Mouse (Mus musculus): ENCODE measurements around the gene Slf2. TPM values are rescaled to one million over a fixed set of nuclear protein-coding genes. Genes with fewer than 3 reads are reported as not detected.

Gene Slf2
- polyA plus RNA-seq, 1 experiment from 2014 or later, result 57.0 TPM

DNA sequence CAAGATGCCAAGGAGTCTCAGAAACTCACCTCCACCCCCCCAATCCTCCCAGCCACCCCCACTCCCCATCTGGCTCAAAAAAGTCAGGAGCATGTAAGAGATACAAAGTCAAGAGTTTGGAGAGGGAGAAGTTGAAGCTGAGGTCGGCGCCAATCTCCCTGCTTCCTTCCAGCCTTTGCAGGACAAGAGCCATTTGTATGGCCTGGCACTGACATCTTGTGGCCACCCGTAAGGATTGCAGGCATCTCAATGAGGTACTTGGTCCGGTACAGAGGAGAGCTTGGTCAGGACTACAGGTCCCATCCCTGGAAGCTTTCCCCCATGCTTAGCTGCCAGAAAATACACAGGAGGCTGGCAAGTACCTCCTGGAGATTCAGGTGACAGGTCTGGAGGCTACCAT, 35.7 kb upstream of the Slf2 start:
- Histone ChIP-seq H3K4me3 (ENCODE audit: low read depth, low read length) (no peak overlapping the region), H3K4me1 (ENCODE audit: control insufficient read depth, insufficient read depth, low read length) (peaks cover 15% of the 10 kb centered on the region), H3K27me3 (ENCODE audit: control insufficient read depth, insufficient read depth, low read length) (peaks cover 3% of the 10 kb centered on the region; the same call in 1 of the 2 replicates), H3K27ac (replicated peaks; ENCODE audit: low read depth, low read length) (no peak overlapping the region), H3K9ac (ENCODE audit: low read length) (no peak overlapping the region), H3K36me3 (ENCODE audit: control insufficient read depth, insufficient read depth, low read length) (no peaks in the 10 kb centered on the region), H3K4me2 (ENCODE audit: low read depth, severe bottlenecking) (no peak overlapping the region), H3K9me3 (ENCODE audit: control insufficient read depth, low read length) (no peaks in the 10 kb centered on the region)
- 0% methylated on average over 4 of the region's 4 CpGs for WGBS
- ATAC-seq (ENCODE audit: insufficient number of reproducible peaks, low FRiP score, low TSS enrichment, low read depth) (peak; percentile 61; the same call in 1 of the 2 replicates), DNase-seq (ENCODE audit: low spot score) (peak; percentile 84)

DNA sequence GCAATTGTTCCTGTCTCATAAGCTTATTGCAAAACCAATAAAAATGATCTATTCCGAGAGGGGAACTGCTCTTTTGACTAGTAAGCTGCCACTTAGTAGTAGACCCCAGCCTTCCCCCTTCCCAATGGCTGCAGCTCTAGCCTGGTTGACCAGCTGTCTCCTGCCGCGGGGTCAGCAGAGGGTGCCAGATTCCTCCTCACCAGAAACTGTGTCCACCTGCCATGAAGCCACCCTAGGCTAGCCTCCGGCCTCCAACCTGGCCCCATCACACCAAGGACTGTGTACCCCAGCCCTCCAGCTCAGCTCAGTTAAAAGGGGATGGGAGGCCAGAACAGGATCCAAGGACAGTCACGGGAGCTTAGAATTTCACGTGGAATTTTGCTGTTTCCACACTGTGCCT, 34.5 kb upstream of the Slf2 start:
- no peak overlapping the region for H3K27ac ChIP-seq (replicated peaks; ENCODE audit: low read depth, low read length)
- no peak for ATAC-seq (ENCODE audit: insufficient number of reproducible peaks, low FRiP score, low TSS enrichment, low read depth)
- H3K9ac ChIP-seq (ENCODE audit: low read length), result no peak overlapping the region
- H3K4me2 ChIP-seq (ENCODE audit: low read depth, severe bottlenecking), result no peak overlapping the region
- peaks cover 3% of the 10 kb centered on the region; the same call in 1 of the 2 replicates for H3K27me3 ChIP-seq (ENCODE audit: control insufficient read depth, insufficient read depth, low read length)
- no peaks in the 10 kb centered on the region for H3K9me3 ChIP-seq (ENCODE audit: control insufficient read depth, low read length)
- DNase-seq (ENCODE audit: low spot score), result no peak
- H3K4me1 ChIP-seq (ENCODE audit: control insufficient read depth, insufficient read depth, low read length), result peaks cover 15% of the 10 kb centered on the region
- no peak overlapping the region for H3K4me3 ChIP-seq (ENCODE audit: low read depth, low read length)
- H3K36me3 ChIP-seq (ENCODE audit: control insufficient read depth, insufficient read depth, low read length), result no peaks in the 10 kb centered on the region
- 63% methylated on average over 6 of the region's 6 CpGs for WGBS

DNA sequence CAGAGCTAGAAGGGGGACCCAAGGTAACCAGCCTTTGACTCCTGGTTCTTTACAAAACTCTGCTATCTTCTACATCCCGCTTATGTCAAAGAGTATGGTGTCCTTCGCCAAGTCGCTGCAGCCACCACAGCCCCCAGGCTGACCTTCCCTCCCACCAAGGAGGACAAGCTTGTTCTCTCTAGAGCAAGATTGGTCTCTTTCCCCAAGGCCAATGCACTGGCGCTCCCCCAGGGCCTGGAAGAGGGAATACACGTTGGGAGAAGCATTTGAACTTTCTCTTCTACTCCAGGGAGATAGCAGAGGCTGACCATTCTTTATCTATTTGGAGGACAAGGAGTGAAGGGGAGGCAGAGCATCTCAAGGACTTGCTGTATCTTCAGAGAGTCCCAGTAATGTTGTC, 33.4 kb upstream of the Slf2 start:
- DNase-seq (ENCODE audit: low spot score) (no peak), ATAC-seq (ENCODE audit: insufficient number of reproducible peaks, low FRiP score, low TSS enrichment, low read depth) (no peak)
- peaks cover 3% of the 10 kb centered on the region; the same call in 1 of the 2 replicates for H3K27me3 ChIP-seq (ENCODE audit: control insufficient read depth, insufficient read depth, low read length)
- peaks cover 12% of the 10 kb centered on the region for H3K4me1 ChIP-seq (ENCODE audit: control insufficient read depth, insufficient read depth, low read length)
- H3K4me3 ChIP-seq (ENCODE audit: low read depth, low read length), result no peak overlapping the region
- no peak overlapping the region for H3K4me2 ChIP-seq (ENCODE audit: low read depth, severe bottlenecking)
- no peaks in the 10 kb centered on the region for H3K36me3 ChIP-seq (ENCODE audit: control insufficient read depth, insufficient read depth, low read length)
- no peak overlapping the region for H3K9ac ChIP-seq (ENCODE audit: low read length)
- no peak overlapping the region for H3K27ac ChIP-seq (replicated peaks; ENCODE audit: low read depth, low read length)
- 70% methylated on average over 5 of the region's 5 CpGs for WGBS
- H3K9me3 ChIP-seq (ENCODE audit: control insufficient read depth, low read length), result no peaks in the 10 kb centered on the region

DNA sequence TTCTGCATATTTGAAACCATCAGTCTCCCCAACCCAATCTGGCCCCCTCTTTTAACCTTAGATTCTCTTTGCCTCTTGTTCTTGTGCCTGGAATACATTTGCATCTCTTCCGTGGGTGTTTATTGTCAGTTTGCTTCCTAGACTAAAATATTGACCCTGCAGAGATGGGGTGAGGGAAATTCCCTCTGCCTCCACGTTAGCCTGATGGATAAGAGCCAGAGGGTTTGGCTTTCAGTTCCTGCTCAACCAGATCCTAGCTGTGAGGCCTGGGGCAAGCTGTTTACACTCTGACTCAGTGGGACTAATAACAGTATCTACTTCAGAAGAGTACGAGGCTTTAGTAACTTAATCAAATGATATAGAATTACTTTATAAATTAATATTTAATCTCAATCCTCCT, 32.3 kb upstream of the Slf2 start:
- no peaks in the 10 kb centered on the region for H3K36me3 ChIP-seq (ENCODE audit: control insufficient read depth, insufficient read depth, low read length)
- peaks cover 3% of the 10 kb centered on the region; the same call in 1 of the 2 replicates for H3K27me3 ChIP-seq (ENCODE audit: control insufficient read depth, insufficient read depth, low read length)
- ATAC-seq (ENCODE audit: insufficient number of reproducible peaks, low FRiP score, low TSS enrichment, low read depth) (no peak), DNase-seq (ENCODE audit: low spot score) (no peak)
- H3K4me2 ChIP-seq (ENCODE audit: low read depth, severe bottlenecking), result no peak overlapping the region
- H3K9ac ChIP-seq (ENCODE audit: low read length), result no peak overlapping the region
- no peaks in the 10 kb centered on the region for H3K9me3 ChIP-seq (ENCODE audit: control insufficient read depth, low read length)
- WGBS, result 28% methylated on average over 3 of the region's 3 CpGs
- H3K27ac ChIP-seq (replicated peaks; ENCODE audit: low read depth, low read length), result no peak overlapping the region
- no peak overlapping the region for H3K4me3 ChIP-seq (ENCODE audit: low read depth, low read length)
- peaks cover 6% of the 10 kb centered on the region; the same call in 1 of the 2 replicates for H3K4me1 ChIP-seq (ENCODE audit: control insufficient read depth, insufficient read depth, low read length)

DNA sequence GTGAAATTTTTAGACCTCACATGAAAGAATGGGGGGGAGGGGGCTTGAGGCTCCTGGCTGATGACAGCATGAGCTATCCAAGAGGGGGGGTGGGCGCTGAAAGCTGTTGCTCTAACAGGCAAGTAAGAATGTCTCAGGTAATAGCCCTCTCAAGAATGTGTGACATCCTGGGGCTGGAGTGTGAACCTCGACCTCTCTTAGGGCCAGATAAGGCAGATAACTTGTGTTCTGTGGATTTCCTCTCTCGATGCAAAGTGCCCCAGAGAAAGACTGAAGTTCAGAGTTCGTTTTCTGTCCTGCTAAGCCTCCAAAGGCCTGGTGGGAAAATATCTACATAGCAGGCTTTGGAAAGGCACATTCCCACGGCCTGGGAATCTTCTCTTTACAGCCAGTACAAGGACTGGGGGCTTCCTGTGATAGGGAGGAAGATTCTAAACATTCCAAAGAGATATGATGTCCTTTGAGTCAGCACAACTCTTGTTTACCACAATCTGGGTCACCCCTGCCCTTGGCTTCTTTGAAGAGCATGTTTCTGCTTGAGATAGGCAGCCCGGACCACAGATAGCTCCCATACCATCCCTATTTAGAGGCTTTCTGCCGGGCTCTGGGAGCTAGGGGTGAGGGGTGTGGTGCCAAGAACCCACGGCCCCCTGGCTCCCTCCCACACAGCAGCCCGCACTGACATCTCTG, 31.7 kb upstream of the Slf2 start:
- Histone ChIP-seq H3K27ac (replicated peaks; ENCODE audit: low read depth, low read length) (no peak overlapping the region), H3K36me3 (ENCODE audit: control insufficient read depth, insufficient read depth, low read length) (no peaks in the 10 kb centered on the region), H3K4me3 (ENCODE audit: low read depth, low read length) (no peak overlapping the region), H3K9ac (ENCODE audit: low read length) (no peak overlapping the region), H3K4me2 (ENCODE audit: low read depth, severe bottlenecking) (no peak overlapping the region), H3K27me3 (ENCODE audit: control insufficient read depth, insufficient read depth, low read length) (no peaks in the 10 kb centered on the region), H3K4me1 (ENCODE audit: control insufficient read depth, insufficient read depth, low read length) (peaks cover 6% of the 10 kb centered on the region; the same call in 1 of the 2 replicates), H3K9me3 (ENCODE audit: control insufficient read depth, low read length) (no peaks in the 10 kb centered on the region)
- DNase-seq (ENCODE audit: low spot score) (no peak), ATAC-seq (ENCODE audit: insufficient number of reproducible peaks, low FRiP score, low TSS enrichment, low read depth) (no peak)
- WGBS, result 14% methylated on average over 9 of the region's 9 CpGs

DNA sequence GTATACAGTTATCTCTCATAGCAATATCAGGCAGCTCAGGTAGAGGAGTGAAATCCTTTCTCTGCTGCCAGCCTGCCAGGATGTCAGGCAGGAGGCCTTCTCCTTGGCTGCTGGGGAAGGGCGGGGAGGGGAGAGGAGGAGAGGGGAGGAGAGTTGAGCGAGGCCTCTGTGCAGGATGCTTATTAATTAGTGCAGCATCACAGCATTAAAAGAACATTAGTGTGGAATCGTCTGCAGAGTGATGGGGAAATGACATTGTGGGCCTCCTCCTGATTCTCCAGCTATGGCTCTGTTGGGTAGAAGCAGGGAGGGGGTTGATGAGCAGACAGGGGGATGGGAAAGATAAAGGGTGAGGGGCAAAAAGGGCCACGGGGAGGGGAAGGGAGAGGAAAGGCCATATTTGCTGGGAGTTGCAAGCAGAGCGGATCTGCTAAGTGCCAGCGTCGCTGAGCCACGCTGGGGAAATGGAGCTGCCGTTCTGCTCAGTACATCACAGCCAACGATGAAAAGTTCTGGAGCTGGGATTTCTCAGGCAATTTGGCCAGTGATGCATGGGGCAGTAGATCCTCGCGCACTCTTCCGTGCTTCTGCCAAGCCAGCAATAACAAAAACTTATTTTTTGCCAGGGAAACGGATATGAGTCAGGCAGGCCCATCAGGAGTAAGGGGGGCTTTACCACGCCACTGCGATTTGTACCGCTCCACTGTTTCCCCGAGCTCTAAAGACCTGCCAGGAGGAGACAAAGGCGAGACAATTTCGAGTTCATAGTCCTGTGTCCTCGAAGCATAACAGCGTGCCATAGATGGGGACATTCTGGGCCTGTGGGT, 30.8 kb upstream of the Slf2 start:
- peaks cover 6% of the 10 kb centered on the region; the same call in 1 of the 2 replicates for H3K4me1 ChIP-seq (ENCODE audit: control insufficient read depth, insufficient read depth, low read length)

DNA sequence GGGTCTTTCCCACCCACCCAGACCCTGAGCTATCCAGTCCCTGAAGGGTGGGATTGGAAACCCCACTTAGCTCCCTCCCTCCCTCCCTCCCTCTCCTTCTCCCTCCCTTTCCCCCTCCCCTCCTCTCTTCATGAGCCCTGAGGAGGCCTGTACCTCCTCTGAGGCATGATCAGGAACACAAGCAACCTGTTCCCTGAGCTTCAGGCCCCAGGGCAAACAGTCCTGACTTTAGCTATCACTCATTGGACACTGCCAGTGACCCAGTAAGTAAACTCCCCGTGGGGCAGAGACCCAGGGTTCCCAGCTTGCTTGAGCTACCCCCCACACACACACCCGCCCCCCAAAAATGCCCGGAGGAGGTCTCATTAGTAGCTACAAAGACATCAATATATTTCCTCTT, 29.9 kb upstream of the Slf2 start:
- ATAC-seq (ENCODE audit: insufficient number of reproducible peaks, low FRiP score, low TSS enrichment, low read depth) (no peak), DNase-seq (ENCODE audit: low spot score) (no peak)
- 60% methylated on average over 3 of the region's 3 CpGs for WGBS
- no peaks in the 10 kb centered on the region for H3K27me3 ChIP-seq (ENCODE audit: control insufficient read depth, insufficient read depth, low read length)
- H3K4me2 ChIP-seq (ENCODE audit: low read depth, severe bottlenecking), result no peak overlapping the region
- H3K4me3 ChIP-seq (ENCODE audit: low read depth, low read length), result no peak overlapping the region
- H3K9ac ChIP-seq (ENCODE audit: low read length), result no peak overlapping the region
- H3K36me3 ChIP-seq (ENCODE audit: control insufficient read depth, insufficient read depth, low read length), result no peaks in the 10 kb centered on the region
- no peaks in the 10 kb centered on the region for H3K9me3 ChIP-seq (ENCODE audit: control insufficient read depth, low read length)
- peaks cover 4% of the 10 kb centered on the region; the same call in 1 of the 2 replicates for H3K4me1 ChIP-seq (ENCODE audit: control insufficient read depth, insufficient read depth, low read length)
- no peak overlapping the region for H3K27ac ChIP-seq (replicated peaks; ENCODE audit: low read depth, low read length)

More for the DNA sequence above, 30.8 kb upstream of the Slf2 start:
- Histone ChIP-seq H3K4me2 (ENCODE audit: low read depth, severe bottlenecking) (no peak overlapping the region), H3K4me3 (ENCODE audit: low read depth, low read length) (no peak overlapping the region), H3K9me3 (ENCODE audit: control insufficient read depth, low read length) (no peaks in the 10 kb centered on the region), H3K27ac (replicated peaks; ENCODE audit: low read depth, low read length) (no peak overlapping the region), H3K27me3 (ENCODE audit: control insufficient read depth, insufficient read depth, low read length) (no peaks in the 10 kb centered on the region), H3K36me3 (ENCODE audit: control insufficient read depth, insufficient read depth, low read length) (no peaks in the 10 kb centered on the region), H3K9ac (ENCODE audit: low read length) (no peak overlapping the region)
- ATAC-seq (ENCODE audit: insufficient number of reproducible peaks, low FRiP score, low TSS enrichment, low read depth) (no peak), DNase-seq (ENCODE audit: low spot score) (no peak)
- 44% methylated on average over 22 of the region's 22 CpGs for WGBS

DNA sequence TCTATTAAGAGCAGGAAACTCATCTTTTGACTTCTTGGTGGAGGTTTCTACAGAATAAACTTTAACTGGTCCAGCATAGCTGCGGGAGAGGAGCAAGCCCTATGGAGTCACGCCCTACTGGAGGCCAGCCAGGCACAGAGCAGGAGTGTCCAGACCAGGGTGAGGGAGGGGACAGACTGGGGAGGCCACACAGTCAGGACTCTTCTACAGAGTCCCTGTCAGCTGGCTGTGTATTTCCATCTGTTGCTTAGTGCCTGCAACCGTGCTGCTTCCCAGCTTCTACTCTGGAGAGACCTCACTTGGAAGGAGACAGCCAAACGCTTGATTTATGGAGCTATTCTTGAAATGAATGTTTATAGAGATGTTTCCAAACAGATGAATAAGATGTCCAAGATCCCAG, 28.6 kb upstream of the Slf2 start:
- H3K9ac ChIP-seq (ENCODE audit: low read length), result no peak overlapping the region
- H3K9me3 ChIP-seq (ENCODE audit: control insufficient read depth, low read length), result no peaks in the 10 kb centered on the region
- peaks cover 4% of the 10 kb centered on the region; the same call in 1 of the 2 replicates for H3K4me1 ChIP-seq (ENCODE audit: control insufficient read depth, insufficient read depth, low read length)
- H3K4me3 ChIP-seq (ENCODE audit: low read depth, low read length), result no peak overlapping the region
- ATAC-seq (ENCODE audit: insufficient number of reproducible peaks, low FRiP score, low TSS enrichment, low read depth), result no peak
- 80% methylated on average over 4 of the region's 4 CpGs for WGBS
- no peak overlapping the region for H3K4me2 ChIP-seq (ENCODE audit: low read depth, severe bottlenecking)
- H3K36me3 ChIP-seq (ENCODE audit: control insufficient read depth, insufficient read depth, low read length), result no peaks in the 10 kb centered on the region
- no peaks in the 10 kb centered on the region for H3K27me3 ChIP-seq (ENCODE audit: control insufficient read depth, insufficient read depth, low read length)
- no peak overlapping the region for H3K27ac ChIP-seq (replicated peaks; ENCODE audit: low read depth, low read length)
- no peak for DNase-seq (ENCODE audit: low spot score)
